Mouse (Mus musculus) hematopoietic stem cell, adult 5-6 weeks (primary cell): Measurements from ENCODE around the gene Arhgef12. TPM values are rescaled to one million over a fixed set of nuclear protein-coding genes. Genes with fewer than 3 reads are reported as not detected.

Experiments used
- ATAC-seq, 2 experiments: fragments of 125-278 bp in 1 of 2; replicated peaks in 1 of 2; 2 replicates each; pipeline ENCODE4 v1.8.0; 2016 to 2017; ENCODE audit warnings: inconsistent platforms in 2 of 2, mild to moderate bottlenecking in 2 of 2, moderate number of reproducible peaks in 2 of 2, low read depth in 1 of 2, moderate TSS enrichment in 1 of 2; ENCODE audit not compliant: low FRiP score in 2 of 2, poor library complexity in 2 of 2, severe bottlenecking in 2 of 2, insufficient read depth in 1 of 2, low TSS enrichment in 1 of 2
- total RNA-seq: library from RNA; stranded (forward); fragments of 172-1452, 232-1000 nt; gene quantifications from 2 replicates; pipeline ENCODE4 v1.2.3, GENCODE M21; 2017

Gene Arhgef12
- total RNA-seq, 1 experiment from 2014 or later: 15.0 TPM

DNA sequence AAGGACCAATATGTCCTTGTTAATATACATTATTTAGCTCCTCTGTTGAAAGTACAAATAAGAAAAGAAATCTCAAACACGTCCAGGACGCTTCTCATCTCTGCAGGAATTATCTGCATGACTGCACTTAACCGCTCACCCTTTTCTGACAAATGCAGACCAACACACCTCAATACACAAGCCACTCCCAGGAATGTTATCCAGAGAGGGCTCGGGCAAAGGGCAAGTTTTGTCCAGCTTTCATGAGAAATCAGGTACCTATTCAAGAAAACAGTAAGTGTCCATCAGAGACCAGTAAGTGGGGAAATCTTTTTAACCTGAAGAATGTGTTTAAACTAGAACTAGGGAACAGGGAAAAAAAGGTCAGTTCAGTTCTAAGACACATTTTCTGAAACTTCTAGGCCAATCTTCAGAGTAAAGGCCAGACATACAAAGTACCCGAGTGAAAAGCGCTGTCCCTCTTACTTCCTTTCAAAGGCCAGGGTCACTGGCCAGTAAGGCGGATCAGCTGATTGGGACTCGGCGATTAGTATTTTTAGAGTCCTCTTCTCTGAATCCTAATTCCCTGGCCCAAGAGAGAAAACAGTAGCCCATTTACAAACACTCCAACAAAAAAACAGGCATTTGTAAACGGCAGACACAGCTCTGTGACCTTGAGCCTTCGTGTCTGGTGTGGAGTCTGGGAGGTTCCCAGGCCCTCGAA is 8.5 kb upstream of the Arhgef12 start:
- ATAC-seq: no peak

DNA sequence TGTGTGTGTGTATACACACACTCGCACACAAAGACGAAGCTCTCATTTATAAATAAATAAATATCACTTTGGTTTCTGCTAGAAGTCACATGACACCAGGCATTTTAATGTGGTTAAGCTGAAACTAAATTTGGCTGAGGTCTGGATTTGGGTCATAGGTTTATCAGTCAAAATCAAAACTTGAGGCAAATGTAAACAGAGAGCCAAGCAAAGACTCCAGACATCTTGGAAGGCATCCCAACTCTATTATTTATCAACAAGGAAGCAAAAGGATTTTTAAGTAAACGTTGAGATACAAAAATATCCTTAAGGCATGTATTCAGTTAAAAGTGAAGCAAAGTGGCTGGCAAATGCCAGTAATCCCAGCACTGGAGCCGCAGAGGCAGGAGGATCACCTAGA is 7.8 kb upstream of the Arhgef12 start:
- no peak for ATAC-seq

DNA sequence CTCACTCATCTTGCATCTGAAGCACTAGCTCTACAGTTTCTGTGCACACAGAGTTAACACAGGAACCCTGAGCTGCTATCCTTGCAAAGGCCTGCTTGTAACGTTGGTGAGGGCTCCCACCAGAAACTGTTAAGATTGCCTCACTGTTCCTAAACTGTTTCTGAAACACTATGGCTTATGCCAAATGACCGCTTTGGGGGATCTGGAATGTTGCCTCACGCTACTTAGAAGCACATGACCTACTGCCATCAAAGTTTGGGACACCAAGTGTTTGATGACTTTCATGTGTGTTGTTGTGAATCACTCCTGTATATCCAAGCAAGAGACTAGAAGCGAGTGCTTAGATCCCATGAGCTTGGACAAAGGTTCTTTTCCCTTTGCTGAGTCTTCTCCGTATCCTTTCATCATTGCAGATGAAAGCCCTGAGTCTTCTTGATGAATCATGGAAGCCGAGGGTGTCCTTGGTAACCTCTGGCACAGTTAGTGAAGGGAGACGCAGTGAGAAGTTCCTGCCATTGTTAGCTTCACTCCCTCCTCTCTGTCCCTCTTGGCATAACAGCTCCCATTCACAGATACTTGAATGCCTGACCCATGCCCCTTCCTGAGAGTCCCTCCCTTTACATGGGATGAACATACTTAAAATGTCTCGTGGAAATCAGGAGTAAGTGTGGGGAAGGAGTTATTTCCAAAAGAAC is 3.4 kb upstream of the Arhgef12 start:
- no peak for ATAC-seq

DNA sequence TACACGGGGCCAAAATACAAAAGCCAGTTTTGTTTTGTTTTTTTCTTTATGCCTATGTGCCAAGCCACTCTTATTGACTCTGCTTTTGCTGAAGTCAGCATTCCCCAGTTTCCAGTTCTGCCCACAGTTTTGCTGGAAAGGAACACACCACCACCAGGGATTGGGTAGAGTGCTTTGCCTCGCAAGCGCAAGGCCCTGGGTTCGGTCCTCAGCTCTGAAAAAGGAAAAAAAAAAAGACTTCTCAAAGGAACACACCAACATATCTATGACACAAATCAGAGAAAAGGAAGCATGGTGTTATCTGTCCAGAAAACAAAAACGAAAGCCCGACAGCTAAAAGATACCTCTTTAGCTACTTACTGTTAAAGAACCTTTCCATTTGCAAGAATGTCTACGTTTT is 2.1 kb upstream of the Arhgef12 start:
- ATAC-seq: no peak

DNA sequence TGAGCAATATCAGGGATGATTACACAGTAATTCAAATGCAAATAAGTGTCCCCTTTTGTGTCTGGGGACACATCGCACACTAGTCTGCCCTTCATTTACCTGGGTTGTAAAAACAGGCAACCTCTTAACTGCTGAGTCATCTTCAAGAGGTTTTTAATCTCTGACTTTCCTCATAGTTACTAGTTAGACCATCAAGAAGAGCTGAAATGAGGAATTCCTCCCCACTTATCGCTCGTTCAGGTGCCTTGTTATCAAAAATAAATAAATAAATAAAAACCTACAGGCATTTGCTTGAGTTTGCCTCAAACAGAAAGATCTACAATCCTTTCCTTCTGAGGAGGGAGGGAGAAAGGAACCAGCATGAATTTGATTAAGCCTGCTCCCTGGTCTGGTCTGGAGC is 1.7 kb upstream of the Arhgef12 start:
- no peak for ATAC-seq

DNA sequence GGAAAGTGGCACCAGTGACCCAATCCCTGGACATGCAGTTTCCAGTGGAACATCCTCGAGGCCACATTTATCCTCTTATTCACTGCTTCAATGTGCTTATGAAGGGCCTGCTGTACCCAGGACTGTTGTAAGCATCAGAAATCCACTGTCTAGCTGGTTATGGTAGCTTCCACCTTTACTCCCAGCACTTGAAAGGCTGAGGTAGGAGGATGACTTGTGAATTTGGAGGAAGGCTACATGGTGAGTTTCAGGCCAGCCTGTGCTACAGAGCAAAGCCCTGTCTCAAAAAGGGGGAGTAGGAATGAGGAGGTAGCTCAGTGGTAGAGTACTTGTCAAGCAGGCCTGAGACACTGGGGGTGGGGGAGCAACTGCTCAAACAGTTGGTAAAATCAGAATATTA is 1.0 kb upstream of the Arhgef12 start:
- ATAC-seq: no peak

DNA sequence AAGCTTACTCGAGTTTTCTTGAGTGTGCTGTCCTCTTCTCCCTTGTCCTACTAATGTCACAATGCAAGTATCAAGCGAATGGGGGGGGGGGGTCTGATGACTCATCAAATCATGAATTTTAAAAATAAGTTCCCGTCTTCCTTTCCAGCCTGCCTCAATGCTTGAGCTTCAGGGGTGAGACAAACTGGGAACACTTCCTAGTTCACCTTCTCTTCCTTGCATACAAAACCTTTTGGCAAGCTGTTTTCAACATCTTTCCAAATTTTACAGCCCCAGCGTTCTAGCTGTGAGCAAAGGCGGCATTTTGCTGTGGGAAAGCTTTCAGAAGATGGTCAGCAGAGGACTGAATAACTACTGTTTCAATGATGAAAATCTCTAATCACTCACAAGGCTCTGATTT is 516 bp upstream of the Arhgef12 start:
- no peak for ATAC-seq

DNA sequence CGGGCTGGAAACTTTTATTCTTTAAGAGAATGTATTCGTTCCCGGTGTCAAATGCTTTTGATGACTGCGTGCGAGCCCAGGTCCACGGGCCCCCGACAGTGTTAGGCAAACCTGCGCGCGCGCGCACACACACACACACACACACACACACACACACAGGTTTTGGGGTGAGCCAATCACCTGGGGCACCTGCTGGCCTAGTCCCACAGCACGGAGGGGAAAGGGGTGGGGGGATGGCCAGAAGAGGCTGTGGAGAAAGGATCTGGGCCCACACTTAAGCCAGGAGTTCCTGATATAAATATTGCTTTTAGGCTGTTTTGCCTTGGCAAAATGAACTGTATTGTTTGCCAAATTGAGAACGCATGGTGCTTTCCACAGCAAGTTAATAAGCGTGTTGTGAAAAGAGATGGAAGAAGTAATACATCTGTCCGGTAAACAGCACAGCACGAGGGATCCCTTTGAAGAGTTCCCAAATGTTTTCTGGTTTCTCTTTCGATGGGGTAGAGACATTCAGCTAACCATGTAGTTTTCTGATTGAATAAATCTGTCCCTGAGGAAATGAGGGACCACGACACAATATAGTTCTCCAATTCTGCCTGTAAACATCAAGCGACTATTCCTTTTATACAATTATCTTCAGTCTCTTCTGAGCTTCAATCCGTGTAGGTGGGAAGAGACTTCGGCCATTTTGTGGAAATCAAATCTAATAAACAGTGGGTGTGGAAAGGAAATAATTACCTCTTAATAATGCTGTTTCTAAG is 433 bp downstream of the Arhgef12 start:
- no peak; a peak in 1 of 4 replicates for ATAC-seq

DNA sequence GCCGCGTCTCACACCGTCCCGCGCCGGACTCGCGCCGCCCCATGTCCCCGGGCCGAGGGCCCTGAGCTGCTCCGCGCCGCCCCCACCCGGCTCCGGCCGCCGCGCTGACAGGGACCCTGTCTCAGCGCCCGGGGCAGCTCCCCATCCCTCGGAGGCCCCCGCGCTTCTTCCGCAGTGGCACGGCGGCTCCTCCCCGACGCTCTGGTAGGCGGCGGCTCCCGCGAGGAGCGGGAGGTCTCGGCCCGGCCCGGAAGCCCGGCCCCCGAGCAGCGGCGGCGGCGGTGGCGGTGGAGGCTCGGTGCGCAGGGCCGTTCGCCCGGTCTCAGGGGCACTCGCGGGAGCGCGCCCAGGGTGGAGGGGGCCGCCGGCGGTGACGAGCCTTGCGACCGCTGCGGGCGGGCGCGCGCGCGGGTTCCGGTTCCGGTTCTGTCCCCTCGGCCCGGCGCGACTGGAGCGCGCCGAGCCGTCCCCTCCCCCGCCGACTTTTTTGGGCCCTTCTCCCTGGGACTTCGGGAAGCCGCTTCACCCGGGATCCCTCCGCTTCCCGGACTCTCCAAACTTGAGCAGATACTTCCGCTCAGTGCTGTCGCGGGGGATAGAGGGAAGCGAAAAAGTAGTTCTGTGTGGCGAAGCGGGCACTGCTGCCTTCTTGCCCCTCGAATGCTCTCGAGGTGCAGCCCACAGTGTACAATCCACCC is 1.2 kb downstream of the Arhgef12 start:
- peak; percentile 51 to 63 for ATAC-seq

DNA sequence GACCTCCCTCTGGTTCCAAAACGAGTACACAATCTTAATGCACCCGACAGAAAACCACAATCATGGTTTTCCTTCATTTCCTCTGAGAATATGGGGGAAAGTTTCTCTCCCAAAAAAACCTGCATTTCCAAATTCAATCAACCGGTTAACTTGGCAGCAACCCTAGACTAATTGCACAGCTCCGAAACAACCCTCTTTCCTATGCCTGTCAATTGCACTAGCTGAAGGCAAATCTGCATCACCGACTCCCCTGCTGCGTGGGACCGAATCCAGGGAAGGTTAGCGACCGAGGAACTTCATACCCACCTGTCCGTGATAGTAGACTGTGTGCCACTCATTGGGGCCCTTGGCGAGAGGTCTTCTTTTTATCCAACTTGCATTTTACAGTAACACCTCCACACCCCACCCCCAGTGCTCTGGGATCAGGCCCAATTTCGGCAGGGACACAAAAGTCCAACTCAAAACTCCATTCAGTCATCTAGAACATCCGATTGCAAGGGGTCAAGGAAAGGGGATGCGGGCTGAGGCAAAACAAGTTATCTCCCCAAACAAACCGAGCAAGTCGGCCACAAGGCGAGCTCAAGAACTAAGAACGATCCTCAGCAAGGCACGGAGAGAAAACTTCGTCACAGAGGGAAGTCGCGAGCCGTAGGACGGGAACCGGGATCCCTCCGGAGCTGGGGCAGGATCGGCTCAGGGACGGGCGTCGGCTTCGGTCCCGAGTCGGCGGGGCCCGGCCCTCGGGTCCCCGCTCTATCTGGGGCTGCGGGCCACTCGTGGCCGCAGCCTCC is 2.0 kb downstream of the Arhgef12 start:
- ATAC-seq: no peak

DNA sequence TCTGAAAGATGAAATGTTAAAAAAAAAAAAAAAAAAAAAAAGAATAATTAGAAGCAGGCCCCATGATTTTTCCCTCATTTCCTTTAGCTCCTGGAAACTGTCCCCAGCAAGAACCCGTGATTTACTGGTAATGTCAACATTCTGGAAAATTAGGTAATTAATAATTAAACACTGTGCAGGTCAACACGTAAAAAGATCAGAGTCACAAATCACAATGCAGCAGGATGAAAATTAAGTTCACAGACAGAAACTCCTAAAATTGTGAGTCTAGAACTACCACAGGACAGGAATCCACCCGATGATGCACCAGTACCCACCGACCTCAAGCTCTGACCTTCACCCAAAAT is 2.5 kb downstream of the Arhgef12 start:
- ATAC-seq: no peak

DNA sequence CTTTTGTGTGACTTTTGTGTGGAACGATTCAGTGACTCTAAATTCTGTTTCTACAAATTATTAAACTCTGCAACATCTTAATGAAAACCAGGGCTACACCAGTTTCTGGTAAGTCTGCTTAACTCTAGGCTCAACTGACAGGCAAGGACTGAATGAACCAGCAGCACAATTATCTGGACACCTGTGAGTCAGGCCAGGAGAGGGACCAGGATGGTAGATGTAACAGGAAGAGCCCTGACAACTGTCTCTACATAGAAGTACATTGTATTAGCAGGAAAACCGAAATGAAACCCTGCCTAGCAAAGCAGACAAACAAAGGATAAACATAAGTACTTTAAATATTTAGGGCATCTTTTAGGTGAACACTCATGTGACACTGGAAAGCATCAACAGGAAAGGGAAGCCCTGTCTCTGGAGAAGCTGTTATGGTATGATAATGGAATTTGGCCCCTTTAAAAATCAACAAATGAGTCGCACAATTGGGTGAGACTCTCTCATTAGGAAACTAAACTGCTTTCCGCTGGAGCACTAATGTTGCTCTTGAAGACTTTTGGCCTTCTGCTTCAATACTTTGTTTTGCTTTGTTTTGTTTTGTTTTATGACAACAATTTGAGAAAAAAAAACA is 3.3 kb downstream of the Arhgef12 start:
- no peak for ATAC-seq

DNA sequence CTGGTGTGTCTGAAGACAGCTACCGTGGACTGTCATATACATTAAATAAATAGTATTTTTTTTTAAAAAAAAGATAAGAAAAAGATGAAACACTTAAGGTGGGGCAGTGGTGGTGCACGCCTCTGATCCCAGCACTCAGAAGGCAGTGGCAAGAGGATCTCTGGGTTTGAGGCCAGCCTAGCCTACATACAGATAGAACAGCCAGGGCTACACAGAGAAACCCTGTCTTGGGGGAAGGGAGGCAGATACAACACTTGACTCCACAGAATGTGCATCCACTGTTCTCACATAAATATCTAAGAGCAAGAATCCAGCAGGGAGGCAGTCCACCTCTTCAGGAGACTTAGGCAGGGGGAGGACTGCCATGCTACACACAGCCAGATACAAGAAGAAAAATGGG is 4.1 kb downstream of the Arhgef12 start:
- no peak for ATAC-seq

DNA sequence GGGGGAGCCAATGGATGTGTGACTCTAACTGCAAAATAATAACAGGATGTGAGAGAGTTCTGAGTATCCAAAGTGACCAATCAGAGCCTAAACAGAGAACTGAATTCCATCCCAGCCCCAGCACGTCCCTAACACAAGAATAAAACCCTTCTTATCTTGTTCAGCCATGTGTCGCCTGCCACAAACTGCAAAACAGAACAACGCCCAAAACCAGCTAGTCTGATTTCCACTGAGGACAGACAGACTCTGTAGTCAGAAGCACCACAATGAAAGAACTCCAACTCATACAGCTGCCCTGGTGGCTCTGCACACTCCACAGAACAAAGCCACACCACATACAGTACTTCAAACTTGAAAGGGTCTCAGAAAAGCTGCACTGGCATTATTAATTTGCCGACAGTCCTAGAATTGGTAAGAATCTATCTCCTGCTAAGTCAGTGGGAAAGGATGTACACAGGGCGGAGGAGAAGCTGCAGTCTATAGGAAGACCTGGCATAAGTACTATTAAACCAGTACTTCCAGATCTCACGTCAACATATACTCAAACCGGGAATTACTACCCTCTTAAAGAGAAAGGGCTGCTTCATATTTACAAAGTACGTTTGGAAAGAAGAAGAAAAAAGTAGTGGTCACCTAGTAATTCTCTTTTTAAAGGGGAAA is 5.0 kb downstream of the Arhgef12 start:
- ATAC-seq: peak in 1 of 2 experiments; percentile 43; a peak in 2 of 4 replicates

DNA sequence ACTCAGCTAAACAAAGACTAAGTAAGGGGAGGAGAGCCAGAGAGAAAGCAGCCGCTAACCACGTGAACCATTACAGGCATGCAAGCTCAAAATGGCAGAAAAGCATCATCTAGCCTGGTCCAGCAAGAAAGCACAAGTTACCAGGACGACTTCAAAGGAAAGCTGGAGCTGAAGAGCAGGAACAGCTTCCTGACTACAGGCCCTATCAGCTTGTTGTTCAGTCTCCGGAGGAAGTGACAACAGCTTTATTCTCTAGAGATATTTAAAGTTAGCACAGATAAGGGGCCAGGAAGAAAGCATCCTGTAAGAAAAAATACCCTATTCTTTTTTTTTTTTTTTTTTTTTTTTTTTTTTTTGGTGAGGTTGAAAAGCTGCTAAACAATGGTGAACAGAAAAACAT is 8.1 kb downstream of the Arhgef12 start:
- ATAC-seq: no peak

DNA sequence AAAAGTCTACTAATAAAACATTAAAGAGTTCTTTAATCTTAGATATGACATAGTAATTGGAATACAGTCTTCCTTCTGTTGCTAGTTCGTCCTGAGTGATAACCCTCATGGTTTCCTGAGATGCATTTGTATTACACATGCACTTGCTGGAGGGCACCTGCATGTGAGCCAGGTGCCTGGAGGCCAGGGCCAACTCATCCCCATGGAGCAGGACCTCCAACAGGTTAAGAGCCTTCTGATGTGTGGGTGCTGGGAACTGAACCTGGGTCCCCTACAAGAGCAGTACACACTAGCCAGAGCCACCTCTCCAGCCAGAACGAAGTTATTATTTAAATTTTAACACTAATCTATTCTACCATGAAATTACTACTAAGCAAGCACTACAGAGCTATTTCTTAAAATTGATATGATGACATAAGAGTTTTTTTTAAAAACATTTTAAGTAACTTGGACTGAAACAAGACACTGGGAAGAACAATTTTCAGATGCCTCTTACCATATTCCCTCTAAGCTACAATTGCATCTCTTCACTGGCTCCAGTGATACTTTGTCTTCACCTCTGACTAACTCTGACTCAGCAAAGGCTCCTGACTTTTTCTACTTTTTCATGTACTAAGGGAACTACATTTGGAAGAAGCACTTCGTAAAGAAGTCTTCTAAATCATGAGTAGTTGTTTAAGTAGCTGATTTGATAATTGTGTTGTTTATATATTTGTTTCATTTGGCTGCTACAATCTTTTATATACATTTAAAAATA is 9.1 kb downstream of the Arhgef12 start:
- ATAC-seq: no peak
